ENCODE assay signal across 1 mouse cellular context in genomic region chr12:112744891-112745580, GRCm38 (mm10).
TF ChIP-seq lines count a peak whose summit lies in the region.

No protein-coding gene starts in this region.

TF ChIP-seq in CH12.LX, 34 proteins besides CTCF, POLR2A, EP300 and RAD21 (continued from another document):
- TF ChIP-seq USF2 (conservative IDR thresholded peaks at IDR 0.05; ENCODE audit: low read depth, low read length) = no peak
- TF ChIP-seq TCF12 (IDR thresholded peaks at IDR 0.05; ENCODE audit: low read depth, low read length) = no peak
- no peak for TF ChIP-seq IRF4 (IDR thresholded peaks at IDR 0.05; ENCODE audit: low read depth, low read length)
- TF ChIP-seq POLR2AphosphoS2 (IDR thresholded peaks at IDR 0.05; ENCODE audit: low read depth, low read length) = no peak
- no peak for TF ChIP-seq JUND (conservative IDR thresholded peaks at IDR 0.05; ENCODE audit: low read depth, low read length)
- TF ChIP-seq CHD2 (IDR thresholded peaks at IDR 0.05; ENCODE audit: low read length) = no peak
- TF ChIP-seq ZC3H11A (IDR thresholded peaks at IDR 0.05; ENCODE audit: low read depth, low read length) = no peak
- TF ChIP-seq MAX (IDR thresholded peaks at IDR 0.05; ENCODE audit: low read length) = no peak
TF ChIP-seq in CH12.LX: peak in this region for 0.
